Mouse (Mus musculus) heart, embryonic 13.5 days (tissue): ENCODE results near the gene Actg1. TPM values are rescaled to one million over a fixed set of nuclear protein-coding genes. Genes with fewer than 3 reads are reported as not detected.

ENCODE experiments used
- ATAC-seq: fragments of 200-750 bp; cut with Nextera tagmentation; 2 replicates; pipeline ENCODE4 v1.8.0; 2017; ENCODE audit warnings: moderate TSS enrichment; ENCODE audit not compliant: insufficient number of reproducible peaks, low FRiP score, low TSS enrichment; ENCODE audit errors: extremely low read depth
- H3K27ac ChIP-seq: fragments of 300-500 bp; sonication (generic); replicated peaks from 2 replicates; pipeline ENCODE4 v1.5.1; 2015; ENCODE audit warnings: moderate library complexity, mild to moderate bottlenecking, inconsistent platforms
- H3K27me3 ChIP-seq: fragments of 300-500 bp; sonication (generic); replicated peaks from 2 replicates; pipeline ENCODE4 v1.6.1; 2015; ENCODE audit warnings: mild to moderate bottlenecking, inconsistent platforms
- H3K36me3 ChIP-seq: fragments of 300-500 bp; sonication (generic); 2 replicates; pipeline ENCODE4 v1.6.1; 2015; ENCODE audit warnings: mild to moderate bottlenecking, inconsistent platforms
- H3K4me1 ChIP-seq: fragments of 300-500 bp; sonication (generic); 2 replicates; pipeline ENCODE4 v1.6.1; 2015; ENCODE audit warnings: inconsistent platforms
- H3K4me2 ChIP-seq: fragments of 300-500 bp; sonication (generic); 2 replicates; pipeline ENCODE4 v1.6.1; 2015; ENCODE audit warnings: inconsistent platforms, mild to moderate bottlenecking, moderate library complexity
- H3K4me3 ChIP-seq: fragments of 300-500 bp; sonication (generic); 2 replicates; pipeline ENCODE4 v1.5.1; 2015; ENCODE audit warnings: moderate library complexity, mild to moderate bottlenecking, inconsistent platforms
- H3K9ac ChIP-seq: fragments of 300-500 bp; sonication (generic); 2 replicates; pipeline ENCODE4 v1.6.1; 2015; ENCODE audit warnings: inconsistent platforms, mild to moderate bottlenecking, moderate library complexity
- H3K9me3 ChIP-seq: fragments of 300-500 bp; sonication (generic); 2 replicates; pipeline ENCODE4 v1.6.1; 2016; ENCODE audit warnings: inconsistent platforms
- WGBS: fragments of 180-500 bp; shearing (Covaris S2); methylation state at CpG from one replicate; pipeline ENCODE4 v1.1.7; 2015; ENCODE audit warnings: mixed read lengths; 5-methylcytosine and 5-hydroxymethylcytosine counted together
- microRNA-seq: library from miRNA; unstranded; fragments of <30 nt; microRNA quantifications from one replicate; pipeline ENCODE4, GENCODE M21; 2016
- polyA plus RNA-seq: library from polyadenylated mRNA; unstranded; fragments of >200 nt; fragmentation: Nextera tagmentation; extraction: Ambion mirVana; gene quantifications from 2 replicates; pipeline ENCODE4 v1.2.1, GENCODE M21; 2015

The Actg1 gene
- polyA plus RNA-seq, 1 experiment from 2014 or later = 1,290 TPM

DNA sequence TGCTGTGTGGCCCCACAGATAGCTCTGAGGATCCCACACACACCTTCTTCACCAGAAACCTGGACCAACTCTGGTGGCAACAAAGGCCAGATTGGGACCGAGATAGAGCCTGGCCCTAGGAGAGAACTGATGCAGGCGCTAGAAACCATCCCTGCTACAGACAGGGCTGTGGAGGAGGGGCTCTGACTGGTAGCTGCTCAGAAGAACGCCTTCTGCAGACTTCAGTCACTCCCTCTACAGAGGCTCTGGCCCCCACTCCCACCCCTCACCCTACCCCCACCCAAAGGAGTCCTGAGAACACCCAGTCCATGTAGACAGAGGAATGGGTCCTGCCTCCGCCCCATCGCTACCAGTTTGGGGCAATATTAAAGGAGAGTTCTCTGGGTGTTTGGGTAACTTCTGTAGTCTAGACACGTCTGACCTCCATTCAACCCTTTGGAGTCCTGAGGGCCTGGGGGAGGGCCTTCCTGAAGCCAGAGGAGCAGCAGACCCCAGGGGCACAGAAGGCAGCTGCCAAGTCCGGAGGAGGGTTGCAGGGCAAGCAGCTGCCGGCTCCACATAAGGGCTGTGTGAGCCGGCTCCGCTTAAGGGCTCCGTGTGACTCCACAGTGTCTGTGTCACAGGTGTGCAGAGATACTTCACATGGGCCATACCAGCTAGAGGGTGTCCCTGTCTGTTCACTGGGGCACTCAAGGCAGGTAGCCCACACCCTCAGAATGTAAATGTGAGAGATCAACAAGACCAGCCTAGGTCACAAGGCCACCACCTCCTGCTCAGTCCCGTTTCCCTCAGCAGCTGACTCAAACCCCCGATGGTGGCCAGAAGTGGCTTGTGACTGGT lies 51.8 kb downstream of the Actg1 start:
- Histone ChIP-seq H3K9me3 (no peaks in the 10 kb centered on the region), H3K4me2 (no peak overlapping the region), H3K4me3 (no peak overlapping the region), H3K36me3 (no peaks in the 10 kb centered on the region), H3K4me1 (peaks cover 58% of the 10 kb centered on the region), H3K9ac (peak overlapping the region; percentile 56), H3K27ac (no peak overlapping the region), H3K27me3 (no peaks in the 10 kb centered on the region)
- ATAC-seq = no peak; the same call in 1 of the 2 replicates
- WGBS = 44% methylated on average over 13 of the region's 13 CpGs

Small RNA genes within 50 kb of the gene (microRNA-seq; reads per million reads assigned to microRNA genes)
- gene Gm23419 (not detected), gene Mir6935 (1.2 reads per million)

Other genes with a start within 250 kb of the Actg1 start
- gene Tepsin, start 249.8 kb downstream of the Actg1 start, polyA plus RNA-seq = 13.0 and 13.5 TPM in 2 replicates
- gene Ndufaf8, start 249.6 kb downstream of the Actg1 start, polyA plus RNA-seq = 81.1 and 95.7 TPM in 2 replicates
- gene Slc38a10, start 197.2 kb downstream of the Actg1 start, polyA plus RNA-seq = 83.7 and 88.0 TPM in 2 replicates
- gene Bahcc1, start 115.6 kb downstream of the Actg1 start, polyA plus RNA-seq = 4.4 and 5.2 TPM in 2 replicates
- 0.31 and 0.50 TPM in 2 replicates for gene Fscn2, start 13.0 kb upstream of the Actg1 start, polyA plus RNA-seq
- gene Faap100, start 30.2 kb upstream of the Actg1 start, polyA plus RNA-seq = 29.1 and 33.5 TPM in 2 replicates
- gene Nploc4, start 89.2 kb upstream of the Actg1 start, polyA plus RNA-seq = 28.2 and 28.3 TPM in 2 replicates
- gene Tspan10, start 94.1 kb upstream of the Actg1 start, polyA plus RNA-seq = not detected in 2 replicates
- gene Pde6g, start 105.0 kb upstream of the Actg1 start, polyA plus RNA-seq = not detected in 2 replicates
- 14.2 and 16.6 TPM in 2 replicates for gene Oxld1, start 109.5 kb upstream of the Actg1 start, polyA plus RNA-seq
- gene Ccdc137, start 109.6 kb upstream of the Actg1 start, polyA plus RNA-seq = 19.1 and 21.1 TPM in 2 replicates
- 36.4 and 39.3 TPM in 2 replicates for gene Arl16, start 119.1 kb upstream of the Actg1 start, polyA plus RNA-seq
- gene Mrpl12, start 136.1 kb upstream of the Actg1 start, polyA plus RNA-seq = 212 and 228 TPM in 2 replicates
- 42.9 and 43.2 TPM in 2 replicates for gene Slc25a10, start 143.3 kb upstream of the Actg1 start, polyA plus RNA-seq
- gene Gcgr, start 182.2 kb upstream of the Actg1 start, polyA plus RNA-seq = 2.1 and 2.4 TPM in 2 replicates
- gene Mcrip1, start 201.2 kb upstream of the Actg1 start, polyA plus RNA-seq = 134 and 140 TPM in 2 replicates
- not detected in 2 replicates for gene Ppp1r27, start 202.6 kb upstream of the Actg1 start, polyA plus RNA-seq
- gene P4hb, start 224.7 kb upstream of the Actg1 start, polyA plus RNA-seq = 427 and 448 TPM in 2 replicates
- 435 and 436 TPM in 2 replicates for gene Arhgdia, start 233.1 kb upstream of the Actg1 start, polyA plus RNA-seq
- 253 and 284 TPM in 2 replicates for gene Alyref, start 249.8 kb upstream of the Actg1 start, polyA plus RNA-seq
- gene Anapc11, start 249.9 kb upstream of the Actg1 start, polyA plus RNA-seq = 174 and 199 TPM in 2 replicates